Mouse (Mus musculus) midbrain, embryonic 14.5 days (tissue): ENCODE results near the gene Stx5a. TPM values are rescaled to one million over a fixed set of nuclear protein-coding genes. Genes with fewer than 3 reads are reported as not detected.
"Not testable (repeated sequence)": the region's sequence is repeated elsewhere in the genome, so short reads cannot be mapped to it uniquely, and the experiment has no call there.

Source experiments
- ATAC-seq: fragments of 200-750 bp; cut with Nextera tagmentation; 2 replicates; pipeline ENCODE4 v1.8.0; 2017; ENCODE audit warnings: moderate number of reproducible peaks, moderate library complexity; ENCODE audit not compliant: low FRiP score, low TSS enrichment
- DNase-seq: peaks from one replicate; pipeline ENCODE4 v3.0.0-alpha.2; 2015
- H3K27ac ChIP-seq: fragments of 300-500 bp; sonication (generic); replicated peaks from 2 replicates; pipeline ENCODE4 v1.5.1; 2014; ENCODE audit warnings: mild to moderate bottlenecking, low read depth, low read length, moderate library complexity
- H3K27me3 ChIP-seq: fragments of 300-500 bp; sonication (generic); 2 replicates; pipeline ENCODE4 v1.6.1; 2014; ENCODE audit warnings: low read length, control low read depth, mixed read lengths; ENCODE audit not compliant: control insufficient read depth, insufficient read depth
- H3K36me3 ChIP-seq: fragments of 300-500 bp; sonication (generic); 2 replicates; pipeline ENCODE4 v1.6.1; 2014; ENCODE audit warnings: low read length, control low read depth; ENCODE audit not compliant: control insufficient read depth, insufficient read depth
- H3K4me1 ChIP-seq: fragments of 300-500 bp; sonication (generic); 2 replicates; pipeline ENCODE4 v1.6.1; 2014; ENCODE audit warnings: mild to moderate bottlenecking, antibody characterized with exemption, low read length, control low read depth; ENCODE audit not compliant: control insufficient read depth, insufficient read depth
- H3K4me2 ChIP-seq: fragments of 300-500 bp; sonication (generic); 2 replicates; pipeline ENCODE4 v1.6.1; 2014; ENCODE audit warnings: mild to moderate bottlenecking, low read length, moderate library complexity
- H3K4me3 ChIP-seq: fragments of 300-500 bp; sonication (generic); replicated peaks from 2 replicates; pipeline ENCODE4 v1.5.1; 2014; ENCODE audit warnings: low read depth, low read length
- H3K9ac ChIP-seq: fragments of 300-500 bp; sonication (generic); replicated peaks from 2 replicates; pipeline ENCODE4 v1.6.1; 2014; ENCODE audit warnings: mild to moderate bottlenecking, low read length, moderate library complexity
- H3K9me3 ChIP-seq: fragments of 300-500 bp; sonication (generic); 2 replicates; pipeline ENCODE4 v1.6.1; 2016; ENCODE audit warnings: low read length, control low read depth, mixed read lengths; ENCODE audit not compliant: control insufficient read depth
- WGBS: fragments of 180-500 bp; shearing (Covaris S2); extraction: QIAGEN DNeasy Blood & Tissue Kit; methylation state at CpG from one replicate; pipeline ENCODE4 v1.1.7; 2014; 5-methylcytosine and 5-hydroxymethylcytosine counted together
- polyA plus RNA-seq: library from polyadenylated mRNA; unstranded; fragments of >200 nt; fragmentation: Nextera tagmentation; extraction: Ambion mirVana; gene quantifications from 2 replicates; pipeline ENCODE4 v1.2.1, GENCODE M21; 2014

Gene Stx5a
- polyA plus RNA-seq, 1 experiment from 2014 or later = 110 TPM

DNA sequence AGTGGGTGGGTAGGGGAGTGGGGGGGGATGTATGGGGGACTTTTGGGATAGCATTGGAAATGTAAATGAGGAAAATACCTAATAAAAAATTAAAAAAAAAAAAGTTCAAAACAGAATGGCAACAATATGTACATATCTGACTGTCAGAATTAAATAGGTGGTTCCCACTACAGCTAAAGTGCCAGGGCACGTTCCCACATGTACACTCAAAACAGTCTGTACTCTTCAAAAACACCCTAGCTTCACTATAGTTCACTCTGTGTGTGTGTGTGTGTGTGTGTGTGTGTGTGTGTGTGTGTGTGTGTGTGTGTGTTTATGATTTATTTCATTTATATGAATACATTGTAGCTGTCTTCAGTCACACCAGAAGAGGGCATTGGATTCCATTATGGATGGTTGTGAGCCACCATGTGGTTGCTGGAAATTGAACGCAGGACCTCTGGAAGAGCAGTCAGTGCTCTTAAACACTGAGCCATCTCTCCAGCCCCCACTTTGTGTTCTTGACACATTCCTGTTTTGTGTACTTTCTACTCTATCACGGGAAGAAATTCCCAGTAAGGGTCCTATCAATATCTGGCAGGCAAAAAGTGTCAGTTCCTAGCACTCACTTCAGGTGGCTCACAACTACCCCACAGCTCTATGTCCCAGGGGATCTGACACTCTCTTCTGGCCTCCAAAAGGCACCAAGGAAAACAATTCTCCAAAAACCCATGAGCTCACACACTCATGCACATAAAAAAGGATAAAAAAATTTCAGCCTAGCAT lies 12.7 kb upstream of the Stx5a start:
- not testable (repeated sequence) for H3K9ac ChIP-seq, H3K4me2 ChIP-seq, H3K27me3 ChIP-seq, H3K27ac ChIP-seq, H3K4me3 ChIP-seq, ATAC-seq, DNase-seq, H3K9me3 ChIP-seq
- H3K36me3 ChIP-seq = peaks cover 28% of the 10 kb centered on the region
- WGBS = 57% methylated on average over 3 of the region's 3 CpGs
- H3K4me1 ChIP-seq = peaks cover 19% of the 10 kb centered on the region

DNA sequence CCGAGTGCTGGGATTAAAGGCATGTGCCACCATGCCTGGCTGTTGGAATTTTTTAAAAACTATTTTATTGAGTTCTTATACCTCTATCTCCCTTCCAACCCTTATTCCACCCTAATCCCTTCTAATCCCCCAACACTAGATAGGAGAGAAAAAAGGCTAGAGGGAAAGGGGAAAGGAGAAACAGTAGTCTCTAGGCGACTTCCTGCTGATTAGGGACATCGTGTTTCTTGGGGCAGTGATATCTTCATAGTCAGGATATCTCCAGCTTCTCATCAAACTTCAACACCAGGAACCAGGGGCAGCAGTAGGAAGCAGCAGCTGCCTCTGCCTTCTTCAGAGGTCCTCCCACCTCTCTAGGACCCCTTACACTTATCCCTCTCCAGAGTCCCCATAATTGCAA lies 6.9 kb upstream of the Stx5a start:
- WGBS = 85% methylated on average over 3 of the region's 3 CpGs
- Histone ChIP-seq H3K4me3 (no peak overlapping the region), H3K27me3 (no peaks in the 10 kb centered on the region), H3K9me3 (no peaks in the 10 kb centered on the region), H3K4me2 (no peak overlapping the region), H3K9ac (no peak overlapping the region), H3K4me1 (0 out of 2 replicates have a peak, but pooled peaks cover 3% of the 10 kb centered on the region), H3K36me3 (peaks cover 15% of the 10 kb centered on the region), H3K27ac (no peak overlapping the region)
- ATAC-seq (no peak), DNase-seq (no peak)

DNA sequence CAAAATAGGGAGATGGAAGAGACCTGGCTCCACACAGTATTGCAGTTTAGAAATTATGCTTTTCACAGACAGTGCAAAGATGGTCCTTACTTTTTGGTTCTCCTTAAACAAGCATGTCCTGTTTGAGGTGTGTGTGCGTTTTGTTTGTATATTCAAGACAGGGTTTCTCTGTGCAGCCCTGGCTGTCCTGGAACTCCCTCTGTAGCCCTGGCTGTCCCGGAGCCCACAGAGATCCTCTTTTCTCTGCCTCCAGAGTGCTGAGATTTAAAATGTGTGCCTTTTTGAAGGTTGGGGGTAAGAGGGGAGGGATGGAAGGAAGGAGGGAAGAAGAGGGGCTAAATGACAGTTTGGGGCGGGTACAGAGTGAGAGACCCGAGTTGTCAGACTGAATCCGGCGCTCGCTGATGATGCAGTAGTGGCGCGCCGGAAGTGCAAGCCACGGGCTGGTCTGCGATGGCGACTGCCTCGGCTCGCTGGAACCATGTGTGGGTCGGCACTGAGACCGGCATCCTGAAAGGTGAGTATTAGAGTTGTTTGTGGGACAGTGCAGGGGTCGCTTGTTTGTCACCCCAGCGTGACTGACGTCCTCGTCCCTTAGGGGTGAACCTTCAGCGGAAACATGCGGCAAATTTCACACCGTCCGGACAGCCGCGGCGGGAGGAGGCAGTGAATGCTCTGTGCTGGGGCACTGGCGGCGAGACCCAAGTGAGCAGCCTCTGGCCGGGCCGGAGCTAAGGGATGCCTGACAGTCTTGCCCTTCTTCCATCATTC lies 5.6 kb upstream of the Stx5a start, which contains the start of gene Wdr74:
Gene Wdr74 (plus strand): TSS at position 439 of the 771 bp plus-strand sequence.
- peak; percentile 97 for DNase-seq

DNA sequence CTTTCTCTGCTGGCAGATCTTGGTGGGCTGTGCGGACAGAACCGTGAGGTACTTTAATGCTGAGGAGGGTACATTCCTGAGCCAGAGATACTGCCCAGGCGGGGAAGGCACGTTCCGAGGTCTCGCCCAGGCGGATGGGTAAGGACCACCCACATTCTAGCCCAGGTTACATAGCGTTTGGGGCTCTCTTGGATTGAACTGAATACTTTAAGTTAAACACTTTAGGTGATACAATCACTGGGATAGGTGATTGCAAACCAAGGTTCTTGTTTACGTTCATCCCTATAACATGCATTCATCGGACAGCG lies 5.1 kb upstream of the Stx5a start:
- peak overlapping the region; percentile 68 for H3K4me2 ChIP-seq
- H3K36me3 ChIP-seq = peaks cover 29% of the 10 kb centered on the region
- no peak for DNase-seq
- H3K9me3 ChIP-seq = no peaks in the 10 kb centered on the region
- peak overlapping the region; percentile 82 for H3K4me3 ChIP-seq
- peak; percentile 39; the same call in 1 of the 2 replicates for ATAC-seq
- H3K27ac ChIP-seq = no peak overlapping the region
- 3% methylated on average over 11 of the region's 11 CpGs for WGBS
- H3K9ac ChIP-seq = peak overlapping the region; percentile 57
- no peaks in the 10 kb centered on the region for H3K27me3 ChIP-seq
- H3K4me1 ChIP-seq = peaks cover 11% of the 10 kb centered on the region

More for the DNA sequence above, 5.6 kb upstream of the Stx5a start, which contains the start of gene Wdr74:
- H3K9ac ChIP-seq = peak within 1 kb of the TSS; percentile 57
- ATAC-seq = peak; percentile 94
- H3K9me3 ChIP-seq = no peaks in the 10 kb centered on the region
- under 1% methylated on average over 32 of the region's 32 CpGs for WGBS
- H3K4me3 ChIP-seq = peak within 1 kb of the TSS; percentile 82
- peak within 1 kb of the TSS; percentile 81 for H3K27ac ChIP-seq
- H3K36me3 ChIP-seq = peaks cover 28% of the 10 kb centered on the region
- peak within 1 kb of the TSS; percentile 68 for H3K4me2 ChIP-seq
- peaks cover 5% of the 10 kb centered on the region for H3K4me1 ChIP-seq
- no peaks in the 10 kb centered on the region for H3K27me3 ChIP-seq

DNA sequence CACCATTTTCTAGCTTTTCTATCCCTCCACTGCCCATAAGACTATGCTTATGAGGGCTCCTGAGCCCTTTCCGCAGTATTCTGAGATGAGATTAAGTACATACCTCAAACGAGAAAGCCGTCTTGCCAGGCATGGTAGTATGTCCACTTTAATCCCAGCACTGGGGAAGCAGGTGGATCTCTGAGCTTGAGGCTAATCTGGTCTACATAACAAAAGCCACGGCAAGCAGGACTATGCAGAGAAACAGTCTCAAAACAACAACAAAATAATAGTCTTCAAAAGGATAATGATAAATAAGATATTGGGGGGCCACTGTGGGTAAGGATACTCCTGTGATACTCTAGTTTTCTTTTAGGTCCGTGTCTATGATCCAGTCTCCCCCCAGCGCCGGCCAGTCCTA lies 2.3 kb upstream of the Stx5a start:
- ATAC-seq (no peak), DNase-seq (no peak)
- no peak overlapping the region for H3K4me3 ChIP-seq

DNA sequence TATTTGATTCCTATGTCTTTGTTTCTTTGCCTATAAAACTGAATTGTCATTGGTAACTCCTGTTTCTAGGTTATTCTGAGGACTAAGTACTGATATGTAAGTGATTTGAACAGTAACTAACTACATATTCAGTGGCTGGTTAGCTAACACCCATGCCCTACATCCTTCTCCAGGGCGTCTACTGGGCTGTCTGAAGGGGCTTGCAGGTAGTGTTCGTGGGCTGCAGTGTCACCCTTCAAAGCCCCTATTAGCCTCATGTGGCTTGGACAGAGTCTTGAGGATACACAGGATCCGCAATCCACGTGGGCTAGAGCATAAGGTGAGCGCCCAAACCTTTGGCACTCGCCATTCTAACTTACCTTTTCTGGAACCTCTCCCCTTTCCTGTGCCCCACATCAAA lies 1.6 kb upstream of the Stx5a start:
- H3K4me2 ChIP-seq = no peak overlapping the region
- no peaks in the 10 kb centered on the region for H3K9me3 ChIP-seq
- WGBS = 92% methylated on average over 6 of the region's 6 CpGs
- H3K4me1 ChIP-seq = peaks cover 19% of the 10 kb centered on the region
- no peak overlapping the region for H3K9ac ChIP-seq
- H3K36me3 ChIP-seq = peaks cover 40% of the 10 kb centered on the region
- DNase-seq (no peak), ATAC-seq (no peak)
- H3K27ac ChIP-seq = no peak overlapping the region
- H3K4me3 ChIP-seq = no peak overlapping the region
- H3K27me3 ChIP-seq = no peaks in the 10 kb centered on the region

More for the DNA sequence above, 2.3 kb upstream of the Stx5a start:
- H3K9ac ChIP-seq = no peak overlapping the region
- H3K27ac ChIP-seq = no peak overlapping the region
- WGBS = 89% methylated on average over 7 of the region's 7 CpGs
- H3K9me3 ChIP-seq = no peaks in the 10 kb centered on the region
- peaks cover 19% of the 10 kb centered on the region for H3K4me1 ChIP-seq
- H3K4me2 ChIP-seq = no peak overlapping the region
- H3K27me3 ChIP-seq = no peaks in the 10 kb centered on the region
- H3K36me3 ChIP-seq = peaks cover 35% of the 10 kb centered on the region

DNA sequence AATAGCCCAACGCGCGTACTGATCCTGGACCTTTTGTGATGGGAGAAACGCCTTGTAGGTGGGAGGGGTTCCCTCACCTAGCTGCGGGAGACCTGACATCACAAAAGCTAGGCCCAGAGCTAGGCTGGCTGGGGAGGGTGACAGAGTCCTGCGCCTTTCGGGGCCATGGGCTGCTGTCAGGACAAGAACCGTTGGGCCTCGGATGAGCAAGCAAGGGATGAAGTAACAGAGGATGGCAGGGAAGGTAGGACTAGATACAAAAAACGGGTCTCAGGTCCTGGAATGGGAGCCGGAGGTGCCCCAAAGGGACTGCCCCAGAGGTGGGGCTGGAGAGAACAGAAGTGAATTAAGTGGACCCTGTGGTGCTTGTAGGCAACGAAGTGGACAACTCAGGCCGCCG lies 610 bp upstream of the Stx5a start, which contains the start of gene 1700092M07Rik:
Gene 1700092M07Rik (plus strand): TSS at position 116 of the 400 bp plus-strand sequence.
- DNase-seq = no peak
- WGBS = 62% methylated on average over 14 of the region's 14 CpGs
- peak within 1 kb of the TSS; percentile 56 for H3K4me2 ChIP-seq

DNA sequence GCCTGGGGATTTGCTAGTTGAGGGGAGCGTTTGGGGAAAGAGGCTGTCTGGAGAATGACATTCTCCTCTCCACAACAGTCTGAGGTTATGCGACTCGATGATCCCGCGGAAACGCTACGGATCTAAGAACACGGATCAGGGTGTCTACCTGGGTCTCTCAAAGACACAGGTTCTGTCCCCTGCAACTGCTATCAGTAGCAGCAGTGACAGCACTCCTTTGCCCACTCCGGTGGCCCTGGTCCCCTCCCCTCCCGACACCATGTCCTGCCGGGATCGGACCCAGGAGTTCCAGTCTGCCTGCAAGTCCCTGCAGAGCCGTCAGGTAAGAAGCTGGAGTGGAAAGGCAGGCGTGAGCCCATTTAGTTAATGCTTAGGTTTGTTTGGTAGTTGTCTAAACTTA lies 963 bp downstream of the Stx5a start:
- Histone ChIP-seq H3K4me3 (peak overlapping the region; percentile 74), H3K27ac (peak overlapping the region; percentile 94), H3K9ac (peak overlapping the region; percentile 71), H3K4me1 (peaks cover 15% of the 10 kb centered on the region), H3K4me2 (peak overlapping the region; percentile 81), H3K36me3 (peaks cover 64% of the 10 kb centered on the region), H3K9me3 (no peaks in the 10 kb centered on the region), H3K27me3 (no peaks in the 10 kb centered on the region)
- ATAC-seq = no peak
- DNase-seq = no peak
- WGBS = 27% methylated on average over 14 of the region's 14 CpGs

More for the DNA sequence above, 610 bp upstream of the Stx5a start, which contains the start of gene 1700092M07Rik:
- H3K9me3 ChIP-seq = no peaks in the 10 kb centered on the region
- peak within 1 kb of the TSS; percentile 56 for H3K9ac ChIP-seq
- peak within 1 kb of the TSS; percentile 74 for H3K4me3 ChIP-seq
- peaks cover 50% of the 10 kb centered on the region for H3K36me3 ChIP-seq
- no peak for ATAC-seq
- peaks cover 15% of the 10 kb centered on the region for H3K4me1 ChIP-seq
- peak within 1 kb of the TSS; percentile 94 for H3K27ac ChIP-seq
- H3K27me3 ChIP-seq = no peaks in the 10 kb centered on the region
